ENCODE assay signal across 25 mouse cellular contexts in genomic region chr14:111297796-111298195, GRCm38 (mm10).
"Had no signal": no experiment of that assay in that cellular context is flagged by ENCODE, and none has a peak within 500 bp of the region (broad histone marks: within the 10 kb centered on the region; RNA-seq: fewer than 3 reads in every experiment).

No protein-coding gene starts in this region.

- H3K27ac ChIP-seq: embryonic facial prominence, embryonic 10.5 days; embryonic facial prominence, embryonic 12.5 days; embryonic facial prominence, embryonic 13.5 days; embryonic facial prominence, embryonic 15.5 days; forebrain, embryonic 10.5 days; forebrain, embryonic 12.5 days; forebrain, embryonic 13.5 days; forebrain, embryonic 15.5 days; gastrocnemius, adult 2 months; heart, adult 2 months; heart, embryonic 10.5 days had no signal

- H3K27me3 ChIP-seq: embryonic facial prominence, embryonic 12.5 days; embryonic facial prominence, embryonic 13.5 days; embryonic facial prominence, embryonic 15.5 days; forebrain, embryonic 12.5 days; forebrain, embryonic 13.5 days; forebrain, embryonic 15.5 days had no signal

- DNase-seq: cerebellum, adult 9-10 months; cerebellum, adult 9-11 months; cerebellum, postnatal 10 days; cerebellum, postnatal 14 days; cerebellum, postnatal 25 days; cerebellum, postnatal 36 days; embryo, embryonic 11 days; forebrain, postnatal 0 days; gastrocnemius, adult 2 months; gastrocnemius, postnatal 10 days; gastrocnemius, postnatal 14 days; gastrocnemius, postnatal 25 days; heart, adult 11 months; heart, adult 18-20 months; heart, adult 2 months had no signal

- H3K9ac ChIP-seq: embryonic facial prominence, embryonic 12.5 days; embryonic facial prominence, embryonic 13.5 days; embryonic facial prominence, embryonic 15.5 days; forebrain, embryonic 12.5 days; forebrain, embryonic 13.5 days; forebrain, embryonic 15.5 days; forebrain, postnatal 0 days had no signal

- H3K36me3 ChIP-seq: embryonic facial prominence, embryonic 10.5 days; embryonic facial prominence, embryonic 12.5 days; embryonic facial prominence, embryonic 13.5 days; embryonic facial prominence, embryonic 15.5 days; forebrain, embryonic 10.5 days; forebrain, embryonic 12.5 days; forebrain, embryonic 15.5 days; heart, embryonic 10.5 days had no signal

- H3K4me3 ChIP-seq: embryonic facial prominence, embryonic 10.5 days; embryonic facial prominence, embryonic 12.5 days; embryonic facial prominence, embryonic 13.5 days; embryonic facial prominence, embryonic 15.5 days; erythroblast, embryonic 14.5 days; forebrain, embryonic 10.5 days; forebrain, embryonic 12.5 days; forebrain, embryonic 13.5 days; forebrain, embryonic 15.5 days; gastrocnemius, adult 2 months; heart, adult 2 months; heart, embryonic 10.5 days had no signal

- H3K9me3 ChIP-seq: embryonic facial prominence, embryonic 10.5 days; embryonic facial prominence, embryonic 12.5 days; embryonic facial prominence, embryonic 13.5 days; embryonic facial prominence, embryonic 15.5 days; forebrain, embryonic 10.5 days; forebrain, embryonic 12.5 days; forebrain, embryonic 13.5 days; forebrain, embryonic 15.5 days; heart, embryonic 10.5 days had no signal

- H3K4me1 ChIP-seq: embryonic facial prominence, embryonic 10.5 days; embryonic facial prominence, embryonic 12.5 days; embryonic facial prominence, embryonic 13.5 days; embryonic facial prominence, embryonic 15.5 days; forebrain, embryonic 10.5 days; forebrain, embryonic 12.5 days; forebrain, embryonic 13.5 days; forebrain, embryonic 15.5 days; heart, embryonic 10.5 days had no signal
